Mouse (Mus musculus) intestine, embryonic 15.5 days (tissue): ENCODE data around the gene 1500015O10Rik. TPM values are rescaled to one million over a fixed set of nuclear protein-coding genes. Genes with fewer than 3 reads are reported as not detected.

Experiments used
- ATAC-seq: fragments of 200-750 bp; cut with Nextera tagmentation; 2 replicates; pipeline ENCODE4 v1.8.0; 2017; ENCODE audit warnings: moderate TSS enrichment, moderate library complexity
- H3K27ac ChIP-seq: fragments of 300-500 bp; sonication (generic); 2 replicates; pipeline ENCODE4 v1.5.1; 2015; ENCODE audit warnings: mild to moderate bottlenecking, inconsistent platforms
- H3K27me3 ChIP-seq: fragments of 300-500 bp; sonication (generic); replicated peaks from 2 replicates; pipeline ENCODE4 v1.6.1; 2015; ENCODE audit warnings: inconsistent platforms
- H3K36me3 ChIP-seq: fragments of 300-500 bp; sonication (generic); 2 replicates; pipeline ENCODE4 v1.6.1; 2015; ENCODE audit warnings: inconsistent platforms
- H3K4me1 ChIP-seq: fragments of 300-500 bp; sonication (generic); replicated peaks from 2 replicates; pipeline ENCODE4 v1.6.1; 2015; ENCODE audit warnings: inconsistent platforms
- H3K4me2 ChIP-seq: fragments of 300-500 bp; sonication (generic); replicated peaks from 2 replicates; pipeline ENCODE4 v1.6.1; 2015; ENCODE audit warnings: mild to moderate bottlenecking, inconsistent platforms
- H3K4me3 ChIP-seq: fragments of 300-500 bp; sonication (generic); replicated peaks from 2 replicates; pipeline ENCODE4 v1.5.1; 2015; ENCODE audit warnings: inconsistent platforms
- H3K9ac ChIP-seq: fragments of 300-500 bp; sonication (generic); 2 replicates; pipeline ENCODE4 v1.6.1; 2015; ENCODE audit warnings: inconsistent platforms
- H3K9me3 ChIP-seq: fragments of 300-500 bp; sonication (generic); 2 replicates; pipeline ENCODE4 v1.6.1; 2016; ENCODE audit warnings: inconsistent platforms
- WGBS: fragments of 180-500 bp; shearing (Covaris S2); methylation state at CpG from one replicate; pipeline ENCODE4 v1.1.7; 2015; 5-methylcytosine and 5-hydroxymethylcytosine counted together
- polyA plus RNA-seq: library from polyadenylated mRNA; unstranded; fragments of >200 nt; fragmentation: Nextera tagmentation; extraction: Ambion mirVana; gene quantifications from 2 replicates; pipeline ENCODE4 v1.2.1, GENCODE M21; 2015

The 1500015O10Rik gene
- 3.5 and 4.4 TPM in 2 replicates for polyA plus RNA-seq

DNA sequence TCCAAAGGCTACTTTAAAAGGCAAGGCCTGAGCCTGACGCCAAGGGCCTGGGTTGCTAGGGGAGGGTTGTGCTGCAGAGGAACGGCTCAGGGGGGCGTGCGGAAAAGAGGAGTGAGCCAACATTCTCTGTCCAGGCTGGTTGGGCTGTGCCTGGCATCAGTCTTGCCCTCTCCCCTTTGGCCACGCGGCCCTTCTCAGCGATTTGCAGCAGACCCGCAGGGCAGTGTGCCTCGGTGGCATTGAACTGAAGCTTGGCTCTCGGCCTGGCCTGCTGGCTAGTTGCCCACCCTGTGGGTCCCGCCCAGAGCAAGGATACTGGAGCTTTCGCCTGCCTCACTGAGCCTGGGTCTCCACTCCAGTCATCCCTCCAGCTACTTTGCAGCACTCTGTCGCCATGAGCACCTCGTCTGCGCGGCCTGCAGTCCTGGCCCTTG, at the start of gene 1500015O10Rik:
Gene 1500015O10Rik (plus strand): TSS at position 112 of the 434 bp plus-strand sequence.
- ATAC-seq: 0 out of 2 replicates have a peak, but pooled peaks have one; percentile 47
- WGBS: 60% methylated on average over 16 of the region's 16 CpGs
- no peak within 1 kb of the TSS for H3K27ac ChIP-seq
- H3K36me3 ChIP-seq: no peaks in the 10 kb centered on the region
- H3K4me2 ChIP-seq: 0 out of 2 replicates have a peak within 1 kb of the TSS, but pooled peaks have one; percentile 4
- no peak within 1 kb of the TSS for H3K4me3 ChIP-seq
- no peaks in the 10 kb centered on the region for H3K9me3 ChIP-seq
- H3K9ac ChIP-seq: no peak within 1 kb of the TSS
- peaks cover 5% of the 10 kb centered on the region; the same call in 1 of the 2 replicates for H3K4me1 ChIP-seq
- no peaks in the 10 kb centered on the region for H3K27me3 ChIP-seq

DNA sequence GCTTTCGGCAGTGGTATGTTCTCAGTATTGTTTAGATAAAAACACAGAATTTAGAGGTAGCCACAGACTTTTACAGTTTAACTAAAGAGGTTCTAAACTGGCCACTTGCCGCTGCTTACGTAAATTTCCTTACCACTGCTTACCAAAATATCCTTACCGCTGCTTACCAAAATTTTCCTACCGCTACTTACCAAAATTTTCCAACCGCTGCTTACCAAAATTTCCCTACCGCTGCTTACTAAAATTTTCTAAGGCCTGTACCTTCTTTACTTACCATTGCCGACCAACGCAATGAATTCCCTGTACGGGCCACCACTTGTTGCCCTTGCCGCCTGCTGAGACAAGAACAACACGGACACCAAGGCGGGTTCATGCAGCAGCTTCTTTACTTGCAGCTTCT, 40.4 kb upstream of the 1500015O10Rik start:
- 0 out of 2 replicates have a peak, but pooled peaks cover under 1% of the 10 kb centered on the region for H3K4me1 ChIP-seq
- H3K27ac ChIP-seq: no peak overlapping the region
- H3K9ac ChIP-seq: no peak overlapping the region
- H3K36me3 ChIP-seq: no peaks in the 10 kb centered on the region
- H3K9me3 ChIP-seq: no peaks in the 10 kb centered on the region
- ATAC-seq: no peak
- no peak overlapping the region for H3K4me2 ChIP-seq
- H3K4me3 ChIP-seq: no peak overlapping the region
- no peaks in the 10 kb centered on the region for H3K27me3 ChIP-seq
- 89% methylated on average over 13 of the region's 13 CpGs for WGBS

DNA sequence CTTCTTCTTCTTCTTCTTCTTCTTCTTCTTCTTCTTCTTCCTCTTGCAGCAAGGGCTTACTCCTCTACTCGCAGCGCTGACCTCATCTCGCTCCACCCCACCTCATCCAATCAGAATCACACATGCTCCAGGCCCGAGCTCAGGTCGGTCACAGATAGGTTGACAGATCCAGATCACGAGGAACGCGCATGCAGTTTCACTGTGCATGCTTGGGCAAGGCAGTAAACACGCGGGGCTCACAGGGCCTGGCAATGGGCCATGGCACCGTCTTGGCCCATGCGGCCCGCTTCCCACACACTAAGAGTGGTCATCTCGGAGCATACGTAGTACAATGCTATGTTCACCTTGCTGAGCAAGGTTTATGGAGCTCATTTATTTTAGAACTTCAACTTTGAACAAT, 39.9 kb upstream of the 1500015O10Rik start:
- 93% methylated on average over 15 of the region's 15 CpGs for WGBS
- H3K9me3 ChIP-seq: no peaks in the 10 kb centered on the region
- H3K27me3 ChIP-seq: no peaks in the 10 kb centered on the region
- peaks cover 4% of the 10 kb centered on the region; the same call in 1 of the 2 replicates for H3K4me1 ChIP-seq
- no peak for ATAC-seq
- H3K4me2 ChIP-seq: no peak overlapping the region
- no peak overlapping the region for H3K9ac ChIP-seq
- no peak overlapping the region for H3K27ac ChIP-seq
- H3K4me3 ChIP-seq: no peak overlapping the region
- no peaks in the 10 kb centered on the region for H3K36me3 ChIP-seq

DNA sequence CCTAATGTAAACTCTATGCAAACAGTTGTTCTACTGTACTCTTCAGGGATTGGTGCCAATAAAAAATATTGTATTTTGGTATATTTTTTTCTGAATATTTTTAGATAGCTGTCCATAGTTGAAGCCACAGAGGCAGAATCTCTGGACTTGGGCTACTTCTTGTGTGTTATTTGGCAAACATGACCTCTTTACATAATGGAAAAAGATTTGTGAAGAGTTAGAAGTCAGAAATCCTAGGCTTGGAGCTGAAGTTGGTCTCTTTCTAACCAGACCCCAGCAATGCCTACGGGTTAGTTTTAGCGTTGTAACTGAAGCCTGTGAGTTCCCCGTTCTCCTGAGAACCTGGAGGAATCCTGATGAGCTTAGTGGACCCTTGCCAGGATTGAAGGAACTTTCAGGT, 36.3 kb upstream of the 1500015O10Rik start:
- ATAC-seq: no peak
- Histone ChIP-seq H3K27me3 (no peaks in the 10 kb centered on the region), H3K4me3 (no peak overlapping the region), H3K27ac (no peak overlapping the region), H3K36me3 (no peaks in the 10 kb centered on the region), H3K4me1 (peaks cover 6% of the 10 kb centered on the region; the same call in 1 of the 2 replicates), H3K4me2 (no peak overlapping the region), H3K9ac (no peak overlapping the region), H3K9me3 (no peaks in the 10 kb centered on the region)
- WGBS: 81% methylated on average over 3 of the region's 3 CpGs

DNA sequence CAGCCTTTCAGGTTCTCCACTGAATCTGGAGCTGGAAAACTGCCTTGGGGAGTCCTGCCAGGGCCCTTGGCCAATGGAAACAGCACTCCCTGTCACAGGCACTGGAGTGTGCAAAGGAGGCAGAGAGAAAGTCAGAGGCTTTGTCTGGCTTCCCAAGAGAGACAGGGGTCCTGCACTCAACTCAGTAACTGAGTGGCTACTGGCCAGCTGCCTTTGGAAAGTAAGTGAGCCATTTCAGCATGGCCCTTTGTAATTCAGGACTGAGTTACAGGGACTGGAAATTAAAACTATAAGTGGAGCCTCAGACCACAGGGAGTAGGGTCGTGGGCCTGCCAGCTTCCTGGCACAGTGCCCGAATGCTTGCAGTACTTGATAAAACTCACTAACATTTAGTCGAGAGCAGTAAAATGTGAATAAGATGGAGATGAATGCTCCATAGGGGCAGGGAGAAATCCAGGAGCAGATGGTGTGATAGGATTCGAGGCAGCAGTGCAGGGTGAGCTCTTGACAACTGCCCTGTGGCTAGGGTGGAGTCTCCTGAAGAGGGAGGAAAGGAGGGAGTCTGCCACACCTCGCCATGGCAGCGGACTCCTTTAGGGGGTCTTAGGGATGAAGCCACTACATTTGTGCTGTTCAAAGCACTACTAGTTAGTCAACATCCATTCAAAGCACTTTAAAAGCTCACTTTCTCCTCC, 35.4 kb upstream of the 1500015O10Rik start:
- no peaks in the 10 kb centered on the region for H3K9me3 ChIP-seq
- H3K4me3 ChIP-seq: no peak overlapping the region
- no peak overlapping the region for H3K4me2 ChIP-seq
- H3K36me3 ChIP-seq: no peaks in the 10 kb centered on the region
- H3K4me1 ChIP-seq: peaks cover 6% of the 10 kb centered on the region; the same call in 1 of the 2 replicates
- ATAC-seq: peak; percentile 77
- H3K27me3 ChIP-seq: no peaks in the 10 kb centered on the region
- no peak overlapping the region for H3K9ac ChIP-seq
- 43% methylated on average over 6 of the region's 6 CpGs for WGBS
- no peak overlapping the region; the same call in none of the 2 replicates for H3K27ac ChIP-seq

DNA sequence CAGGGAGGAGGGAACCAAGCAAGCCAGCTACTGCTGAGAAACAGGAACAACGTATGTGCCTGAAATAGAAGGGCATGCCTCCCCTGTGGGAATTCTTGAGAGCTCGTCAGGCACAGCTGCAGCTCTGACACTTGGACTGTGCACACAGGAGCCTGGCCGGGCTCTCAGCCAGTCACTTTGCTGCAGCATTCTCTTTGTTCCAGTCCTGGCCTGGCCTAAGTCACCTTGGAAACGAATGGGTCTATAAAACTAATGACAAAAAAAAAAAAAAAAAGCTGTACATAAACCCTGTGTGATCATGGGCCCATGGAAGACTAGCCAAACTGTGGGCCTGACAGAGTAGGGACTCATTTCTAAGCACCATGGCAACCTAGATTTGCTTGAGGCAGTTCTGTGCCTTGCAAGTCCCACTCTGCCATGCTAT, 31.8 kb upstream of the 1500015O10Rik start:
- H3K4me1 ChIP-seq: peaks cover 6% of the 10 kb centered on the region; the same call in 1 of the 2 replicates
- 0 out of 2 replicates have a peak overlapping the region, but pooled peaks have one; percentile 48 for H3K27ac ChIP-seq
- H3K9ac ChIP-seq: no peak overlapping the region
- no peaks in the 10 kb centered on the region for H3K27me3 ChIP-seq
- H3K9me3 ChIP-seq: no peaks in the 10 kb centered on the region
- WGBS: 5% methylated on average over 4 of the region's 4 CpGs
- no peak overlapping the region for H3K4me2 ChIP-seq
- H3K36me3 ChIP-seq: no peaks in the 10 kb centered on the region
- peak; percentile 72 for ATAC-seq
- H3K4me3 ChIP-seq: no peak overlapping the region

DNA sequence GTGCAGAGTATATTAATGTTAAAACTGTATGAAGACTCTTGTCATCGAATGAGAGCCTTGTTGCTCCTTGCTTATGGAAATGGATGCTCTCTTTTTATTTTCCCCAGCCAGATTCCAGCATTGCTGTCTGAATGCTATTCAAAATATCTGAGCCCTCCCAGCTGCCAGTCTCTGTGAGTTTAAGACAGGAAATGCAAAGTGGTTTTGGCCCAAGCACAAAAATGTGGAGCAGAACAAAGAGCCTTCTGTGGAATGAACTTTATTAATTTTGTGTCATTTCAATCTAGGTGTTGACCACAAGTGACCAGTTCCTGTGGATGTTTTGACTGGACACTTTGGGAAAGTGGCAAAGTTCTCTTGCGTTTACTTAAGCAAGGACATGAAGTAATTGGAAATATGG, 15.6 kb upstream of the 1500015O10Rik start:
- Histone ChIP-seq H3K9ac (no peak overlapping the region), H3K36me3 (no peaks in the 10 kb centered on the region), H3K9me3 (no peaks in the 10 kb centered on the region), H3K4me3 (no peak overlapping the region), H3K27ac (no peak overlapping the region), H3K4me2 (no peak overlapping the region), H3K27me3 (no peaks in the 10 kb centered on the region), H3K4me1 (no peaks in the 10 kb centered on the region)
- no peak for ATAC-seq
- WGBS: 61% methylated on average over 2 of the region's 2 CpGs

DNA sequence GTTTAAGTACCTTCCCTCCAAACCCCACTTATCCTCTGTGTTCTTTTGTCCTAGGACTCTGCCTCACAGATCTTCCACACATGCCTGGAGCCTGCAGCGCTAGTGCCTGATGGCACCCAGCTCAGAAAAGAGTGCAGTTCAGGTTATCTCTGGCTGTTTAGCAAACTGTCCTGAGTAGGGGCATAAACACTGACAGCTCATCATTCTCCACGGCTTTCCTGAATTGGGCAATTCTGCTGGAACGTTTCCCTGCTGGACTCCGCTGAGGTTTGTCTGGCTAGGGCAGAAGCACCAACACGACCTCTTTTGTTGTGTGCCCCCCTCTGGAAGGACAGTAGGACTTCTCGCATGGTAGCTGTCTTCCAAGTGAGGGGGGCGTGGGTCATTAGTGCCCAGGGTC, 12.4 kb upstream of the 1500015O10Rik start:
- no peak overlapping the region for H3K27ac ChIP-seq
- H3K4me1 ChIP-seq: no peaks in the 10 kb centered on the region
- H3K27me3 ChIP-seq: no peaks in the 10 kb centered on the region
- no peak overlapping the region for H3K4me2 ChIP-seq
- ATAC-seq: no peak
- no peaks in the 10 kb centered on the region for H3K9me3 ChIP-seq
- no peak overlapping the region for H3K4me3 ChIP-seq
- no peak overlapping the region for H3K9ac ChIP-seq
- 66% methylated on average over 7 of the region's 7 CpGs for WGBS
- no peaks in the 10 kb centered on the region for H3K36me3 ChIP-seq

DNA sequence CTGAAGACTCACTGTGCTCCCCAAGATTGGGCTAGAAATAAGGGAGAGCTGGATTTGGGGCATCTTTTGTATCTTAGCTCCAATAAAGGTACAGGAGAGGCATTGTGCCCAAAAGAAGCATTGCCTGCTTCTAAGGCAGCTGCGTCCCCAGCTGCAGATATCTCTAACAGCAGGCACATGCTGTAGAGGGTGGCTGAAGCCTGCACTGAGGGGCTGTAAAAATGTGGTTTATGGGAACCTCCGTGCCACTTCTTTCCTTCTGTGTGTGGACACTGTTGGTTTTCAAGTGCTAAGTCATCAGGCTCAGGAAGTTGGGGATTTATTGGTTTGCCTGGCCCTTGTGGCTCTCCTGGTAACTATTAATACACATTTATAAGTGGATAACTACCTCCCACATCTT, 11.6 kb upstream of the 1500015O10Rik start:
- Histone ChIP-seq H3K36me3 (no peaks in the 10 kb centered on the region), H3K4me2 (no peak overlapping the region), H3K27ac (no peak overlapping the region), H3K9ac (no peak overlapping the region), H3K9me3 (no peaks in the 10 kb centered on the region), H3K4me1 (no peaks in the 10 kb centered on the region), H3K27me3 (no peaks in the 10 kb centered on the region), H3K4me3 (no peak overlapping the region)
- 47% methylated on average over 2 of the region's 2 CpGs for WGBS
- no peak for ATAC-seq

DNA sequence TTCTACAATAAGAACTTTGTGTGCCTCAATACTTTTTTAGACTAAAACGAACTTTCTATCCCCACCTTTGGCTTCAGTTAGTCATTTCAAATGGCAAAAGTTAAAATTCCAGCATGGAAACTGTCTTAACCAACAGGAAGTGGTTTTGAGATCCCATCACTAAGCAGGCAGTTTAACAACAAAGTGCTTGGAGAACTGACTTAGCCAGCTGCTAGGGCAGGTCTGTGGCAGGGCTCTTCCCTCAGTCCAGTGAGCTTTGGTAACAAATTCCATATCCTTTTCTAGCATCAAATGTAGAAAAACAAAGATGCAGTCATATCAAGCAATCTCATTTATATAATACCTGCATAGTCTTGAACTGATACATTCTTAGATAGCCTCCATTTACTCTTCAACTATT, 7.9 kb upstream of the 1500015O10Rik start:
- no peak for ATAC-seq
- Histone ChIP-seq H3K4me1 (no peaks in the 10 kb centered on the region), H3K4me3 (no peak overlapping the region), H3K27me3 (no peaks in the 10 kb centered on the region), H3K4me2 (no peak overlapping the region), H3K36me3 (no peaks in the 10 kb centered on the region), H3K9me3 (no peaks in the 10 kb centered on the region), H3K9ac (no peak overlapping the region), H3K27ac (no peak overlapping the region)
- 72% methylated on average over 1 of the region's 1 CpGs for WGBS

DNA sequence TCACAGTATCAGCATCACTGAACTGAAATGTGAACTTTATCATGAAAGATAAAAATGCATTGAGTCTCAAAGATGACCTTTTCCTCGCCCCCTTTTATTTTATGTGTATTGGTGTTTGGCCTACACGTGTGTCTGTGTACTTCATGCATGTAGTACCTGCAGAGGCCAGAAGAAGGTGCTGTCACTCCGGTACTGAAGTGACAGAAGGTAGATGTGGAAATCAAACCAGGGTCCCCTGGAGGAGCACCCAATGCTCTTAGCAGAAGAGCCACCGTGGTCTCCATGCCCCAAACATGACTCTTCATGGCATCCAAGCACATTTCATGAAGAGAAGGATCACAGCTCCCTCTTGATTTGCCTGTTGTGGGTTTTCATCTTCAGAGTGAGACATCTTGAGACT, 1.7 kb downstream of the 1500015O10Rik start:
- 81% methylated on average over 4 of the region's 4 CpGs for WGBS

DNA sequence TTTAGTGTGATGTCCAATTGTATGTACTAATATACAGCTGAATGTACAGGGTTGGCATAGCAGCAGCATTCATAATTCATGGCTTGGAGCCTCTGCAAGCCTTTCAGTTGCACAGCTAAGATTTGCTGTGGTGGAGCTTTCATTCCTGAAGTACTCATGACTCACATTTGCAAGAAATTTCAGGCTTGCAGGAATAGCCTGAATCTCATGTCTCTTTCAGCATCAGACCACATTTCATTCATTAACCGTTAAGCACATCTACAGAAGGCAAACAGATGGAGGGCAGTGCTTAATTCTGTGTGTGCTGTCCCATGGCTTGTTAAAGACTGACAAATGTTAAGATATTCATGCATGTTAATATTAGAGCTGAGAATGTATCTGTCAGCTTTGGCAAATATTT, 2.3 kb downstream of the 1500015O10Rik start:
- no peak overlapping the region for H3K4me2 ChIP-seq
- H3K9ac ChIP-seq: no peak overlapping the region
- H3K4me1 ChIP-seq: peaks cover 5% of the 10 kb centered on the region; the same call in 1 of the 2 replicates
- 81% methylated on average over 1 of the region's 1 CpGs for WGBS
- no peaks in the 10 kb centered on the region for H3K27me3 ChIP-seq
- no peak overlapping the region for H3K27ac ChIP-seq
- H3K4me3 ChIP-seq: no peak overlapping the region
- ATAC-seq: no peak
- H3K9me3 ChIP-seq: no peaks in the 10 kb centered on the region
- H3K36me3 ChIP-seq: no peaks in the 10 kb centered on the region

More for the DNA sequence above, 1.7 kb downstream of the 1500015O10Rik start:
- no peak for ATAC-seq
- no peaks in the 10 kb centered on the region for H3K9me3 ChIP-seq
- H3K36me3 ChIP-seq: no peaks in the 10 kb centered on the region
- no peaks in the 10 kb centered on the region for H3K27me3 ChIP-seq
- no peak overlapping the region for H3K27ac ChIP-seq
- H3K4me1 ChIP-seq: peaks cover 5% of the 10 kb centered on the region; the same call in 1 of the 2 replicates
- H3K4me2 ChIP-seq: no peak overlapping the region
- no peak overlapping the region for H3K9ac ChIP-seq
- H3K4me3 ChIP-seq: no peak overlapping the region
